Mouse (Mus musculus) 3T3-L1 (cell line): ENCODE data around the gene Gm21149.
"Not testable (repeated sequence)": the region's sequence is repeated elsewhere in the genome, so short reads cannot be mapped to it uniquely, and the experiment has no call there.

Experiments
- DNase-seq: peaks from one replicate; pipeline ENCODE4 v3.0.0-alpha.2; 2015; ENCODE audit warnings: low read depth, low spot score

Gm21149 gene

DNA sequence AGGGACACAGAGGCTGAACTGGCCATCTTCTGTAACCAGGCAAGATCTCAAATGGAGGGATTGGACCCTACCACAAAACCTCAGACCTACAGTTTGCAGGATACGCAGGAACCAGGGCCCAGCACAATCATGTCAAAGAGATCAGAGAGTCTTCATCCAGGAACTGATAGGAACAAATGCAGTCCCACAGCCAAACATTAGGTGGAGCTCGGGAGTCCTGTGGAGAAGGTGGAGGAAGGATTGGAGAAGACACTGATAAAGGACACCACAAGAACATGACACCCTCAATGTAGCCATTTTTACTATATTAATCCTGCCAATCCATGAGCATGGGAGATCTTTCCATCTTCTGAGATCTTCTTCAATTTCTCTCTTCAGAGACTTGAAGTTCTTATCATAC is 12.8 kb downstream of the Gm21149 start:
- DNase-seq, result not testable (repeated sequence)

DNA sequence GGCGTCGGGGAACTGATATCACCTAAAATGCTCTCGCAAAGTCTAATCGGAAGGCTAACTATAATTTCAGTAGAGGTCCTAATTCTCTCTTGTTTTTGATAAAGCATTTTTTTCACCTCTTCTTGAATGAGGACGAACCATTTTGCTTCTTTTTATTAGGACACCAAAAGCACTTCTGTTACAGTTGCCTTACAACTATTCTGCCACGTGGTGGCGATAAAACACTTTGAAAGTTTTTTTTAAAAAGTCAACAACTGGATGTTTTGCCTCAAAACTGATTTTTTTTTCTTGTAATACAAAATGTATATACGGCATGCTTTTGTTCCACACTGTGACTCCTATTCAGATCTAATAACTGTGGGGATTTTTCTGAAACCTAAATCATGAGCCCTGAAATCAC is 14.7 kb downstream of the Gm21149 start:
- peak; percentile 77 for DNase-seq

DNA sequence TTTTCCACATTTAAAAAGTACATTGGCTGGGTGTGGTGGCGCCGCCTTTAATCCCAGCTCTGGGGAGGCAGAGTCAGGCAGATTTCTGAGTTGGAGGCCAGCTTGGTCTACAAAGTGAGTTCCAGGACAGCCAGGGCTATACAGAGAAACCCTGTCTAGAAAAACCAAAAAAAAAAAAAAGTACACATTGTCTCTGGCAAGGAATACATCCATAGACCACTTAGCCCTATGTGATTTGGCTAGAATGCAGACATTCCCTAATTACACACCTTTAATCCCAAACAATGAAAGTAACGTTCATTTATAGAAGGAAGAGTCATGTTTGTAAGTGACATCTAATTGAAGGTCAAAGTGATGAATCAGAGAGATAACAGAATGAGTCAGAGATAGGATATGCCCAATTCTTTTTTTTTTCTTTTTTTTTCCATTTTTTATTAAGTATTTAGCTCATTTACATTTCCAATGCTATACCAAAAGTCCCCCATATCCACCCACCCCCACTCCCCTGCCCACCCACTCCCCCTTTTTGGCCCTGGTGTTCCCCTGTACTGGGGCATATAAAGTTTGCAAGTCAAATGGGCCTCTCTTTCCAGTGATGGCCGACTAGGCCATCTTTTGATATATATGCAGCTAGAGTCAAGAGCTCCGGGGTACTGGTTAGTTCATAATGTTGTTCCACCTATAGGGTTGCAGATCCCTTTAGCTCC is 18.3 kb downstream of the Gm21149 start:
- not testable (repeated sequence) for DNase-seq
